Mouse (Mus musculus) hematopoietic stem cell, adult 5-6 weeks (primary cell): Measurements from ENCODE around the gene Oit1. TPM values are rescaled to one million over a fixed set of nuclear protein-coding genes. Genes with fewer than 3 reads are reported as not detected.

Experiments used
- ATAC-seq, 2 experiments: fragments of 125-278 bp in 1 of 2; replicated peaks in 1 of 2; 2 replicates each; pipeline ENCODE4 v1.8.0; 2016 to 2017; ENCODE audit warnings: inconsistent platforms in 2 of 2, mild to moderate bottlenecking in 2 of 2, moderate number of reproducible peaks in 2 of 2, low read depth in 1 of 2, moderate TSS enrichment in 1 of 2; ENCODE audit not compliant: low FRiP score in 2 of 2, poor library complexity in 2 of 2, severe bottlenecking in 2 of 2, insufficient read depth in 1 of 2, low TSS enrichment in 1 of 2
- total RNA-seq: library from RNA; stranded (forward); fragments of 172-1452, 232-1000 nt; gene quantifications from 2 replicates; pipeline ENCODE4 v1.2.3, GENCODE M21; 2017

The Oit1 gene
- total RNA-seq, 1 experiment from 2014 or later: not detected

DNA sequence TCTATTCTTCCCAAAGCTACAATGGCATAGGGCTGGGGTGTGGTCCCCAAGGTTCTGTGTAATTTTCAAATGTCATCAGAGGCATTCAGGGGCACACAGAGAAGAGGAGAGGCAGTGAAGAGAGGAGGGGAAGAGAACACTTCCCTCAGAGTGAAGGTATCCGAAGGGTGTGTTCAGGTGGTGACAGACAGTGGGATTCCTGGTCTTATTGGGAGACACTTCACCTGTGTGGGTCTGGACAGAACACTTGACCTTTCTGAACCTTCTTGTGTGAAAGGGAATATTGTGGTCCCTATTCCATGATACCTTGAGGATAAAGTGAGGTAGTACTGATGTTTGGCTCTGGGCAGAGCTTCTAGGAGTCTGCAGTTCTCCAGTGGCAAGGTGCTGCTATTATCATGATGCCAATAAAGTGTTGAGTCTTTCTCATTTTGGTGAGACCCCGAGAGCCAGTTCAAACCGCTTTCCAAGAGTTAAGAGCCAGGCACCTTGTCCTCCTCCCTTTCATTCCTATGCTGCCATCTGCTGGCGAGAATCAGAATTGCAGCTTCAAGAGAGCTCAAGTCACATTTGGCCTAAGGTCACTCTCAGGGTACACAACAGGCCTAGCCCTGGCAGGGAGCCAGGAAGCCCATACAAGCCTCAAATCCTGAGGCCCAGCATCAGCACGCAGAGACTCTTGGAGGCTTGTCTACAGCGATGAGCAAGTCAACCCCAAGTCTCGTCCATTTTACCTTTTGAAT, 32.1 kb downstream of the Oit1 start:
- ATAC-seq: peak; percentile 50 to 63; a peak in 3 of 4 replicates

DNA sequence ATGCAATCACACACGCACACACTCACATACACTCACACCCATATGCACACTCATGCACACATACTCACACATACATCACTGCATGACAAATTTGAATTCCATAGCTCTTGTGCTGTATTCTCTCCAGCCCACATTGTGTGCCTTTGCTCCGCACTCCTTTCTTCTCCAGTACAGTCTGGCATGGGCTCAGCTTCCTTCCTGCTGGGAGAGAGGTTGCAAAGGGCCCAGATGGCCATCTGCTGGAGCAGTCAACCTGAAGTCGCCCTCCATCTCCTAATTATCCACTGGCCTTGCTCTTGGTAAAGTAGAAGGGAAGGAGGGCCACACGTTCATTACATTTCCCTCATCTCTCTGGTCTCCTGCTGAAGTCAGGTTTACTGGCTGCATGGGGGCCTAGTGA, 33.0 kb downstream of the Oit1 start:
- ATAC-seq: no peak

DNA sequence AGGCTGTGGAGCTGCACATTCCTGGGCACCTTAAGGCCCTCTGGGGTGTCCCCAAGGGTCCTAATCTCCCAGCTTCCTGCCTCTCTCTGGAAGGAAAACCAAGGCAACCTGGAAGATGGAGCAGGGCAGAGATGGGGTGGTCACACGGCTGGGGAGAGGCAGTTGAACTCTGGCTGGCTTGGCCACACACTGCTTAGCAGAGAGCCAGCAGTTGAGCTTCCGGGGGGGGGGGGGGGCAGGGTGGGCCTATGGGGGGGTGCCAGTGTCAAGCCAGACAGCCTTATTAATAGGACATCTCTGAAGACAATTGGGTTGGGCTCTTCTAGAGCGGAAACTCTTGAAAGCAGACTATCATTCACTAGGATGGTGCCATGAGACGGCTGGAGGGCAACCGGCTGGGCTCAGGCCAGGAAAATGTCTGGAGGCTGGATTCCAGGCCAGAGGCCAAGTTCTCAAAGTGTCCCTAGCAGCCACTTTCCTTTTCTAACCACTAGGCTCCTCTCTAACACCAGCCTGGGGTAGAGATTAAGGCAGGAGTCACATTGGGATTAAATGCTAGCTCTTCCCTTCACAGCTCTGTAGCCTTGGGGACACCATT, 35.9 kb downstream of the Oit1 start:
- no peak for ATAC-seq

DNA sequence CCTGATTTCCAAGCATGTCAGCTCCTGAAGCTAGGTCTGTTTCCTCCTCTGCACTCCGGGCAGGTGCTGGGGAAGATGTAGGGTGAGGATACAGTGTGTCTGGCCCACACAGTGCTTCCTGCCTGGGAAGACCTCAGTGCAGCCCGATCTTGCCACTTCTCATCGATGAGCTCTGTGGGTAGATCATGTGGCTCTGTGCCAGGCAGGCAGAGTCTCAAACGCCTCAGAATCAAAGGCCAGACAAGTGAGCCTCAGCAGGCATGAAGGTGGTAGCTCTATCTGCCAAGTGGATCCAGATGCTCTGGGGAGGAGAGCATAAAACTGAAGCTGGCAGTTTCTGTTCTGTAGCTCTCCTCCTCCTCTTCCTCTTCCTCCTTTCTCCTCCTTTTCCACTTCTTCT, 38.3 kb downstream of the Oit1 start:
- no peak for ATAC-seq

DNA sequence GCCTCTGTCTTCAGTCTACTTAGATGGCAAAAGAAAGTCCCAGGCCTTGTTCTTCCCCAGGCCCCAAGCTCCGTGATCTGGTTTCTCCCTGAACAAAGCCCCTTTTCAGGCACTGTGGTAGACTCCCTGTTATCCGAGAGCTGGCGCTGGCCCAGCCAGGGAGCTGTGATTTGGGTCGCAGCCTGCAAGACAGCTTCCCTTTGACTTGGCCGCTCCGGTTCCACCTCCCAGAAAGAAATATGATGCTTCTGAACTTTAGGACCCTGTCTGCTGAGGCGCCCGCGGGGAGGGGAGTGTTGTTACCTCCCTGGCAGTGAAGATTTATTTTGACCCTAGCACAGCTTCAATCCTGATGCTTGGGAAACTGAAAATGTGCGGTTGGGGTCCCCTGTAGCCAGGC, 42.6 kb downstream of the Oit1 start:
- no peak for ATAC-seq

DNA sequence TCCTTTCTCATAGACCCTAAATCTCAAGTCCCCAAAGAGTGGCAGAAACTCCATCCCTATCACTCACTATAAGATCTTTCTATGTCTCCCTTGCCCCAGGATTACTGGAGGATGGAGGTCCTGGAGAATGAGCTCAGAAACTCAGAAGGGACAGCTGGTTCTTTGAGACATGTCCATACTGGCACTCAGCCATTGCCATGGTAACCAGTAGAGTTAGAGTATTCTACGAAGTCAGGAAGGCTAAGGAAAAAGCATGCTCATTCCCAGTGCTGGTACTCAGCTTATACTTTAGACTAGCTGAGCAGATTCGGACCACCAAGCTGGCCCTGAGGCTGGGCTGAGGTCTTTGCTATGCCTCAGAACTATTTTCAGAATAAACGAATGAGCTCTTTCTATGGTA, 44.0 kb downstream of the Oit1 start:
- no peak for ATAC-seq

DNA sequence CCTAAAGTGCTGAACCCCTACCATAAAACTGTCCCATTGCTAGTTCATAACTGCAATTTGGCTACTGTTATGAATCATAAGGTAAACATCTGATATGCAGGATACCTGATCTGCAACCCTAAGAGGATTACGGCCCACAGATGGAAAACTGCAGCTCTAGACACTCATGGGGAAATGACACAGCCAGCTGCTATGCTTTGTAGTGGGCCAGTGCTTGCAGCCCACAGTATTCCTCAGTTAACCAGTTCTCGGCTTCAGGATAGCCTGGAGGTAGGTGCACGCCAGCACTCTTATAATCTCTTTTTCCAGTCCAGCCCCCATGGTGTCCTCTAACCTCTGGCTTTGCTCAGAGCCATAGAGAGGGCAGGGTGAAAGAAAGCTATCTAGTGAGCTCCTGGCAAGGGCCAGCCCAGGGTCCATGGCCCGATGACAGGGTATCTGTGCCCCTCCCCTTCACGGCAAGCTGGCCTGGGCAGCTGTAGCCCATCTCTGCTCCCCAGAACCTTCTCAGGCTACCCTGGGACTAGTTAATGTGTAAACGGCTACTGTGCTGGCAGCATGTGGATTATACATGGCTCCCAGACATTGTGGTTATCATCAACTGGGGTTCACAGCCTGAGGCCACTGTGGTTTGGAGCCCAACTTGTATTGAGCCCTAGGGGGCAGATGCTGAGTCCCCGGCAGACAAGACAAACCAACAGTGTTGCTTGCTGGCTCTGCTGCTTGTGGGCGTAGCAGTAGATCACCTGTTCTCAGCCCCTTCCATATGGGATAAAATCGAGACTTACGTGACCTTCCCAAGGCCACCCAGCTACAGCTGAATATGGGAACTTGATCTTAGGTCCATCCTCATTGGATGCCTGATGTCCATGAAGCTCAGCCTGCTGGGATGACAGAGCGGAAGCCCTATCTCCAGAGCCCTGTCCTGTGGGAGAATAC, 46.0 kb downstream of the Oit1 start:
- no peak for ATAC-seq

DNA sequence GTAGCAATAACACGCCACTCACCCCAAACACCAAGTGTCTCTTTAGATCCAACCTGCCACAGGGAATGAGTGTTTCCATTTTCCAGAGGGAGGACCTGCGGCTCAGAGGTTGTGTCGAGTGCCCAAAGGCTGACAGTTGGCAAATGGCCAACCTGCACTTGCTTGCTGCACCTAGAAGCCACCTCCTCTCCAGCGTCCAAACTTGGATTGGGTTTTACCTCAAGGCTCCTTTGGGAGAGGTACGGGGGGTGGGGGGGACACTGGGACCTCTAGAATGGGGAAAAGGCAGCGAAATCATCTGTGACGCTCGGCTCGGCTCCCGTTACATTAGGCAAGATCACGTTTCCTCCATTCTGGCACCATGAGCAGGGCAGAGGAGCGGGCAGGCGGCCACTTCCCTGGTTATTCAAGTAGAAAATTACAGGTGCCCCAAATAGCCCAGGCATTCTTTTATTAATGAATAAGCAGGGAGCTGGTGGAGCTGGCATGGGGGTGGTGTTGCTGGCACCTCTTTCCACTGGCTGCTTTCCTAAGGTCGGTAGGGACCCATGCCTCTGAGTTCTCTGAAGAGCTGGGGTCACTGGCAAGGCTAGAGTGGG, 47.1 kb downstream of the Oit1 start:
- no peak for ATAC-seq

DNA sequence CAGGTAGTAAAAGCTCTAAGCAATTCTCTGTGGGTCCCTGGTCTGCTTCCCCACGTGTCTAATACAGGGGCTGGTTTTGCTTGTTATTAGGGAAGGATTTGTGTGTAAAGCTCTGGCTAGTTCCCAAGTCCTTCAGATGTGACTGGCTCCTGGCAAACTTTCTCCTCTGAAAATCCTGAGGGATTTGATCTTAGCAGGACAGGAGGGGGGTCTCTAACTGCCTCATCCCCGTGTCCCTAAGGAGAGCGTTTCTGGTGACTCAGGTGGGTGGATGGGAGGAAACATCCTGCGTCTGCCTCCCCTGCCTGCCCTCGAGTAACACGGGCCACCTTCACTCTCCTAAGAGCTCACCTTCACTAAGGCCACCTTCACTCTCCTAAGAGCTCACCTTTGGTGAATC, 48.2 kb downstream of the Oit1 start:
- ATAC-seq: no peak

DNA sequence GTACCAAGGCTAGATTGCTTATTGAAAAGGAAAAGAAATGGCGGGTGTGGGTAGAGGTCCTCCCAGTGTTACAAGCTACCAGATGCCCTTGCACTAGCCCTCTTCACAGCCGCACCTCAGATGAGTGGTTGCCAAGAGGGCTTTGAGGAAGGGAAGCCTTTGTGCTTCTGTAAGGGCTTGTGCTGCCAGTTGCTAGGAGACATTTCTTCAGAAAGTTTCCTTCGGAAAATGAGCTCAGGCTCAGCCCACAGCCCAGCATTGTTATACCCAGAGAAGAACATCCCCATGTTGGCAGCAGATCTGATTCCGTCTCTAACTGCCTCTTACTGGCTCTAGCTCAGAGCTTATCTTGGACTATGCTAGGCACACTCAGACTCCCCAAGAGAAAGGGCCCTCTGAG, 49.0 kb downstream of the Oit1 start:
- no peak for ATAC-seq

DNA sequence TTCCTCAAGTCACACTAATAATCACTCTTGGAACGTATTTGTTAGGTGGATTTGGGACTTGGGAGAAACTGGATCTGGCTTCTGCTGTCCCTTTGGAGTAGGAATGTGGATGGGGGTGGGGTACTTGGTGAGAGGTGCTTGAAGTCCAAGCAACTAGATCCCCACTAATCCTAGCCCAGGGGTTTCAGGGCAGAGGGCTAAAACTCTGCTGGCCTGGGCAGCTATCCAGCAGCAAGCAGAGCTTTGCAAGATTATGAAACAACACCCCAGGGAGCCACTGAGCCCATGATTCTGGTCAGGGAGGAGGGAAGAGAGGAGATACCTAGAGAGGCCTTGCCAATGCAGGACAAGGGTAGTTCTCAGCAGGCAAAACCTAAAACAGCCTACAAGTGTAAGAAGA, 51.2 kb downstream of the Oit1 start:
- ATAC-seq: no peak

DNA sequence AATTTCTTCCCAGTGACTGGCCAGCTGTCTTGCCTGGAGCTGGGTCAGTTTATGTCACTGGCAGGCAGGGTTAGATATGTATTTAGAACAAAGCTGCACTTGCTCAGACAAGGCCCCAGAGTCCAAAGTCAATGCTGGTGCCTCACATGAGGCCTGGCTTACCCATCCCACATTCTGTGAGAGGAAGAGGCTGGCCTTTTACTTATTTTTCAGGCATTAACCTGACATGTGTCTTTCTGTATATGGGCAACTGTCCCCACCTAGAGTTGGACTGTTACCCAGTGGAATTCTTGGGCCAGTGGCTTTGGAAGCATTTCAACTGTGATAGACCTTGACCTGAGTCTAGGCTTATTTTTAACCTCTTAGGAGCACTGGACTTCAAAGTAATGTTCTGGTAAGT, 51.6 kb downstream of the Oit1 start:
- ATAC-seq: no peak

DNA sequence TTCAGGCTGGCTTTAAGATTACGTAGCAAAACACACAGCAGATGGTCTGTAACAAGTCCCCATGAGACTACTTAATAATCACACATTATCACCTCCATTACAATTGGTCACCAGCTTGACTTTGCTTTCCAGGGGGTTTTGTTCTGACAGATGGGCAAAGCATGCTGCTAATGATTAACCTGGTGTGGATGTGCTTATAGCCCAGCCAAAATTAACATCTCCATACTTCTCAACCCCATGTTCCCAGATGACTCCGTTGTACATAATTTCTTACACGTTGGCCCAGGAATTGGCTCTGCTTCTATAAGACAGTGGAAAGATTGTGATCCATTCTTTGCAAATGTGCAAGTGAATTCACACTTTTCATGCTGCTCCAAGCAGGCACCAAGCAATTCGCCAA, 52.8 kb downstream of the Oit1 start:
- no peak for ATAC-seq

DNA sequence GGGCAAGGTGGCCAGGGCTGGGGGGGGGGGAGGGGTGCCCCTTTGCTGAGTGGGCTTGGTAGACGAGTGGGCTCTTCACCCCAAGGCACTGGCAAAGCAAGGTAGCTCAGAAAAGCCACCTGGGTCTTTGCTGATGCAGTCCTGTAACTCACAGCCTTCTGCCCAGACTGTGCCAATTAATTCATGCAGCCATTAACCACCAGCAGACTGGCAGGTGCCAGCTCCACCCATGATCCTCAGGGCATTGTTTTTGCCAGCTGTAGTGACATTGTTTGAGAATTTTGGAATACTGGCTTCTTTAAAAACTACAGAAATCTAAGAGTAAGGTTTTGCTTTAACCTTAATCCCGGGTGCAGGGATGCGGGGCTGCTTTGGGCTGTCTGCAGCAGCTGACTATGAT, 58.0 kb downstream of the Oit1 start:
- ATAC-seq: no peak

DNA sequence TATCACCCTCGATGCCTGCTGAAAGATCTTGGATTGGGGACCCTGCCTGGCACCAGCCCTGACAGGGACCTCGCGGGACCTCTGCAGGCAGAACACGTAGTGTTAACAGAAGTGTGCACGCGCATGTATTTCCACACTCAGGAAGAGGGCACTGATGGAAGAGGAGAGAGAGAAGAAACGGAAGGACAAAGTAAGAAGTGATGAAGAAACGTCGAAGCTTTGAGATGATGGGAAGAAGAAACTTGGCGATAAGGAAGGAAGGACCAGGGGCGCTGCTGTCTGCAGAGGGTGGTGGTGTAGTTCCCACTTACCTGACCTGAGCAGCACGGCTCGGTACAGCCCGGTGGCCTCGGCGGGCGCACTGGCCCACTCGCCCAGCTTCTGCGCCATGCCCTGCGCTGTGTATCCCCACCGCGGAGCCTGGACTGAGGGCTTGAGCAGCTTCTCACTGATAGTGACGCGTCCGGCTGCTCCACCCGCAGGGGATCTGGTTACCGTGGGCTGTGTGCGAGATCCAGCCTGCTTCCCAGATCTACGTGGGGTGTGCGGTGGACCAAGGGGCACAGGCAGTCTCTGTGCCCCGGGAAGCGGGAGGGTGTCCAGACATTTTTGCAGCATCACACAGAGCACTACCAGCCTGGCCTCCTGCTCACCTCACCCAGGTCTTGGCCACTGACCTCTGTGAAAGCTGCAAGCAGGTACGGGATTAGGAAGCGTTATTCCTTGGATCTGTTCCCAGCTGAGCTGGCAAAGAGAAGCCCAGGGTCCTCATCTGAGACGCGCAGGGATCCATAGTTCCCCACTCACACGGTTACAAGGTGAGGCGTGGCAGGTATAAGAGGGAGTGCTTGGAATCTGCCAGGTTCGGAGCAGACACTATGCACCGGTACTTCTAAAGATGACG, 61.1 kb downstream of the Oit1 start, which contains the start of gene Fam107a:
Fam107a (minus strand) TSS at position 830 of the 904 bp plus-strand sequence.
- 0 out of 4 replicates have a peak, but pooled peaks have one; percentile 12 to 33 for ATAC-seq

DNA sequence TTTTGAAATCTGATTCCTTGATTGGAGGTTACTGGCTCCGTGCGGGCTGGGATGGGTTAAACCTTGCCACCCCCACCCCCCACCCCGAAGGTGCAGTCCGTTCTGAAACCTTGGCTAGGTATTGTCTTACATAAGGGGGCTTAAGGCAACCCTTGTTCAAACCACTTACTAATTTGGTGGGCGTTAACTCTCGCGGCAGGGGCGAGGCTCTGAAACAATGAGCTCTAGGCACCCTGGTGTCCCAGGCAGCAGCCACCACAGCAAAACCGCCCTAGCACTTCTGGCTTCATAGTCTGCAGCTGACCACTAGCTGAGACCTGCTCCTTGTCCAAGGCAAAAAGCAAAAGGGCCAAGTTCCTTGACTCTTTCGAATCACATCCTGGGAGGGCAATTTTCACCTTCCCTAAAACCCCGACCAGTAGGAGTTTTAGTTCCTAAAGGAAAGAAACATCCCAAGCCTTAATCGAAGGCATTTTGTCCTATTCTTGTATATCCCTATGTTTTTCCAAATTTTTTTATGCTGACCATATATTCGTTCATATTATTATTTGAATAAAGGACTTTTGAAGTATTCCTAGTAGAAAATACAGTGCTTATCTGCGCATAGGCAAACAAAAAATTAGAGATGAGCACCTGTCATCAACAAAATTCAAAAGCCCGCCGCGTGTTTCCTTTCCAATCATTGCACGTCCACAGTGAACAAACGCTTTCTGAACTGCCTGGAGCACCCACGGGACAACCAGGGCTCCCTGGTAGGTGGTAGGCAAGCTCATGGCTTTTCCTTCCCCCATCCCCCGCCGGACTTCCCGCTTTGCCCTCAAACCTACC, 62.0 kb downstream of the Oit1 start:
- ATAC-seq: 0 out of 4 replicates have a peak, but pooled peaks of 1 of the 2 experiments have one; percentile 38
